Mouse (Mus musculus) effector memory CD4-positive, alpha-beta T cell, adult 5 months (primary cell): ENCODE results near the gene Olfr1385. TPM values are rescaled to one million over a fixed set of nuclear protein-coding genes. Genes with fewer than 3 reads are reported as not detected.

ENCODE experiments used
- polyA plus RNA-seq: library from polyadenylated mRNA; unstranded; fragments of 100-300 nt; shearing (Covaris generic); gene quantifications from one replicate; pipeline ENCODE4 v1.2.1, GENCODE M21; 2017

Gene Olfr1385
- polyA plus RNA-seq, result 0.15 TPM

DNA sequence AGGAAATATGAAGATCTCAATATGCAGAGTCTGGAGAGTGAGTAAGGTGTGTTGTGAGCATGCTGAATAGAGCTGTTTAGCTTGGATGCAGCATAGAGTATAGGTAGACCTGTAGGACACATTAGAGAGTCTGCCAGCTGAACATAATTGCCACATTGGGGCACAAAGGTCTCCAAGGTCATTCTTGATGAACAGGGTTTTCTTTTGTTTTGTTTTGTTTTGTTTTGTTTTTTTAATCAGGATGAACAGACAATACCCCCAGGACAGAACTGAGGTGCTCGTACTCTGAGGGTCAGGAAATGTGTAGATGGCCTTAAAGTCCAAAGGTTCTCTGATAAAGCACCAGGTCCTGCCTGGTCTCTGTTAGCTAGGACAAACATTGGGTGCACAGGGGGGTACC lies at the start of gene Olfr1385:
Gene Olfr1385, plus strand, starts transcription at position 301 of the 400 bp plus-strand sequence.

GRCm38 (mm10) chr11:49455043-49455442 lies 33.8 kb upstream of the Olfr1385 start, which contains the start of gene Olfr1387:
Gene Olfr1387 (plus strand): TSS chr11:49455343.

DNA sequence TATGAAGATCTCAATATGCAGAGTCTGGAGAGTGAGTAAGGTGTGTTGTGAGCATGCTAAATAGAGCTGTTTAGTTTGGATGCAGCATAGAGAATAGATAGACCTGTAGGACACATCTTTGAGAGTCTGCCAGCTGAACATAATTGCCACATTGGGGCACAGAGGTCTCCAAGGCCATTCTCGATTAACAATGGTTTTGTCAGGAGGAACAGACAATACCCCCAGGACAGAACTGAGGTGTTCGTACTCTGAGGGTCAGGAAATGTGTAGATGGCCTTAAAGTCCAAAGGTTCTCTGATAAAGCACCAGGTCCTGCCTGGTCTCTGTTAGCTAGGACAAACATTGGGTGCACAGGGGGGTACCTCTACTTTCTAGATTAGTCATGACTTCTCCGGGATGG lies 24.1 kb upstream of the Olfr1385 start, which contains the start of gene Olfr1386:
Gene Olfr1386, plus strand, starts transcription at position 301 of the 400 bp plus-strand sequence.

DNA sequence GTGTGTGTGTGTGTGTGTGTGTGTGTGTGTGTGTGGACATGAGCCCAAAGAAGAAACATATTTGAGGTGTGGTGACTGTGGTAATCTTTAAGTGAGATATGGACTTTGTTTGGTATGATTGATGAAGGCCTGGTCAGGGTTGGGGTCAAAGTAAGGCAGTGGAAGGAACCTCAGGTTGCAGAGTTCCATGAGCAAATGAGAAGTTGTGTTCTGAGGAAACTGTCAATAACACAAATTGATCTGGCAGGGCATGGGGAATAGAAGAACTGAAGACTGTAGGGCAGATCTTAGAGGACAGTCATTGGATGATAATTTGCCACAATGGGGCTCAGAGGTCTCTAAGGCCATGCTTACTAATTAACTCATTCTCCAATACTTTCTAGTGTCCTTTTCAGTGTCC lies 30.5 kb downstream of the Olfr1385 start, which contains the start of gene Olfr1383:
Gene Olfr1383, plus strand, starts transcription at position 301 of the 400 bp plus-strand sequence.

DNA sequence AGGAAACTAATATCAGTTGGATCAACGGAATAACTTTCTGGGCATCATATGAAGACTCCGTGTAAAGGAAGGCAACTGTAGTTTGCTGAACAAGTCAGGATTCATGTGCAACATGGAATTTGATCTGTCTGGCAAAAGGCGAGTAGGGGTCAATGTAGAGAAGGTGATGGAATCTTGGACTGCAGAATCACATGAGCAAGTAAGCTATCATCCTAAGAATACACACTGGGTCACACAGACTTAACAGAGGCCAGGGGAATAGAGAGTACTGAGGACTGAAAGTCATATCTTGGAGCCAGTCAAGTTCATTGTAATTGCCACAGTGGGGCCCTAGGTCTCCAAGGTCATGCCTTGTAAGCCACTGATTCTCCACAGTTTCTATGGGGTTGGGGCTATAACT lies 39.1 kb downstream of the Olfr1385 start, which contains the start of gene Olfr1382:
Gene Olfr1382, plus strand, starts transcription at position 301 of the 400 bp plus-strand sequence.

GRCm38 (mm10) chr11:49543149-49543548 lies 54.3 kb downstream of the Olfr1385 start, which contains the start of gene Olfr1381:
Gene Olfr1381 (plus strand): TSS chr11:49543449.

Other genes with a start within 250 kb of the Olfr1385 start
- gene Mgat1, start 244.9 kb upstream of the Olfr1385 start, polyA plus RNA-seq, result 32.3 TPM
- not detected for gene Olfr1393, start 210.8 kb upstream of the Olfr1385 start, polyA plus RNA-seq
- gene Olfr1392, start 203.8 kb upstream of the Olfr1385 start, polyA plus RNA-seq, result not detected
- not detected for gene Olfr10, start 184.3 kb upstream of the Olfr1385 start, polyA plus RNA-seq
- gene Olfr1391, start 166.3 kb upstream of the Olfr1385 start, polyA plus RNA-seq, result not detected
- not detected for gene Olfr1390, start 153.9 kb upstream of the Olfr1385 start, polyA plus RNA-seq
- not detected for gene Olfr1389, start 66.0 kb upstream of the Olfr1385 start, polyA plus RNA-seq
- gene Olfr1388, start 52.4 kb upstream of the Olfr1385 start, polyA plus RNA-seq, result not detected
- gene Olfr1387, start 33.7 kb upstream of the Olfr1385 start, polyA plus RNA-seq, result not detected
- gene Olfr1386, start 24.0 kb upstream of the Olfr1385 start, polyA plus RNA-seq, result not detected
- not detected for gene Olfr1384, start 17.7 kb downstream of the Olfr1385 start, polyA plus RNA-seq
- not detected for gene Olfr1383, start 30.6 kb downstream of the Olfr1385 start, polyA plus RNA-seq
- gene Olfr1382, start 39.2 kb downstream of the Olfr1385 start, polyA plus RNA-seq, result not detected
- gene Olfr1381, start 54.4 kb downstream of the Olfr1385 start, polyA plus RNA-seq, result 0.12 TPM
- not detected for gene Olfr1380, start 67.8 kb downstream of the Olfr1385 start, polyA plus RNA-seq
- gene Flt4, start 120.2 kb downstream of the Olfr1385 start, polyA plus RNA-seq, result not detected
- gene Scgb3a1, start 174.5 kb downstream of the Olfr1385 start, polyA plus RNA-seq, result not detected
- 69.3 TPM for gene Cnot6, start 223.7 kb downstream of the Olfr1385 start, polyA plus RNA-seq